Mouse (Mus musculus): ENCODE results near the gene Plxna2. TPM values are rescaled to one million over a fixed set of nuclear protein-coding genes. Genes with fewer than 3 reads are reported as not detected.
A peak's percentile ranks its signal among the peaks of the same experiment; 100 is the strongest.

Plxna2 gene
- polyA plus RNA-seq, 1 experiment from 2014 or later: 19.0 TPM

- 82% methylated on average over 3 of the region's 3 CpGs for WGBS
- ATAC-seq (replicated peaks; ENCODE audit: low FRiP score) (no peak), DNase-seq (ENCODE audit: low spot score) (no peak)
- Histone ChIP-seq H3K4me1 (replicated peaks; ENCODE audit: control insufficient read depth, insufficient read depth, low read length) (no peaks in the 10 kb centered on the region), H3K4me3 (ENCODE audit: low read depth, low read length) (no peak overlapping the region), H3K27ac (ENCODE audit: low read depth, low read length) (no peak overlapping the region), H3K9me3 (ENCODE audit: control insufficient read depth, low read length) (no peaks in the 10 kb centered on the region), H3K36me3 (ENCODE audit: control insufficient read depth, insufficient read depth, low read length) (no peaks in the 10 kb centered on the region), H3K9ac (ENCODE audit: low read length) (no peak overlapping the region), H3K27me3 (ENCODE audit: control insufficient read depth, insufficient read depth, low read length) (no peaks in the 10 kb centered on the region), H3K4me2 (ENCODE audit: low read depth, low read length, severe bottlenecking) (no peak overlapping the region)
Observed at GRCm38 (mm10) chr1:194795316-194795715, 177.3 kb downstream of the Plxna2 start.

- Histone ChIP-seq H3K27ac (ENCODE audit: low read depth, low read length) (no peak overlapping the region), H3K27me3 (ENCODE audit: control insufficient read depth, insufficient read depth, low read length) (no peaks in the 10 kb centered on the region), H3K4me1 (replicated peaks; ENCODE audit: control insufficient read depth, insufficient read depth, low read length) (no peaks in the 10 kb centered on the region), H3K4me3 (ENCODE audit: low read depth, low read length) (no peak overlapping the region), H3K9ac (ENCODE audit: low read length) (no peak overlapping the region), H3K36me3 (ENCODE audit: control insufficient read depth, insufficient read depth, low read length) (no peaks in the 10 kb centered on the region), H3K4me2 (ENCODE audit: low read depth, low read length, severe bottlenecking) (no peak overlapping the region), H3K9me3 (ENCODE audit: control insufficient read depth, low read length) (no peaks in the 10 kb centered on the region)
- 91% methylated on average over 1 of the region's 1 CpGs for WGBS
- ATAC-seq (replicated peaks; ENCODE audit: low FRiP score) (no peak), DNase-seq (ENCODE audit: low spot score) (no peak)
Observed at GRCm38 (mm10) chr1:194797843-194798242, 179.8 kb downstream of the Plxna2 start.

GRCm38 (mm10) chr1:194798511-194798910 lies 180.5 kb downstream of the Plxna2 start:
- Histone ChIP-seq H3K9ac (ENCODE audit: low read length) (no peak overlapping the region), H3K9me3 (ENCODE audit: control insufficient read depth, low read length) (no peaks in the 10 kb centered on the region), H3K4me1 (replicated peaks; ENCODE audit: control insufficient read depth, insufficient read depth, low read length) (no peaks in the 10 kb centered on the region), H3K27me3 (ENCODE audit: control insufficient read depth, insufficient read depth, low read length) (no peaks in the 10 kb centered on the region), H3K27ac (ENCODE audit: low read depth, low read length) (no peak overlapping the region), H3K4me2 (ENCODE audit: low read depth, low read length, severe bottlenecking) (no peak overlapping the region), H3K4me3 (ENCODE audit: low read depth, low read length) (no peak overlapping the region), H3K36me3 (ENCODE audit: control insufficient read depth, insufficient read depth, low read length) (no peaks in the 10 kb centered on the region)
- DNase-seq (ENCODE audit: low spot score) (no peak), ATAC-seq (replicated peaks; ENCODE audit: low FRiP score) (no peak)

GRCm38 (mm10) chr1:194808261-194808660 lies 190.2 kb downstream of the Plxna2 start:
- Histone ChIP-seq H3K4me2 (ENCODE audit: low read depth, low read length, severe bottlenecking) (no peak overlapping the region), H3K9ac (ENCODE audit: low read length) (no peak overlapping the region), H3K27me3 (ENCODE audit: control insufficient read depth, insufficient read depth, low read length) (no peaks in the 10 kb centered on the region), H3K9me3 (ENCODE audit: control insufficient read depth, low read length) (no peaks in the 10 kb centered on the region), H3K4me1 (replicated peaks; ENCODE audit: control insufficient read depth, insufficient read depth, low read length) (no peaks in the 10 kb centered on the region), H3K36me3 (ENCODE audit: control insufficient read depth, insufficient read depth, low read length) (no peaks in the 10 kb centered on the region; the same call in 1 of the 2 replicates), H3K4me3 (ENCODE audit: low read depth, low read length) (no peak overlapping the region), H3K27ac (ENCODE audit: low read depth, low read length) (no peak overlapping the region)
- no peak for ATAC-seq (replicated peaks; ENCODE audit: low FRiP score)
- no peak for DNase-seq (ENCODE audit: low spot score)

- H3K4me1 ChIP-seq (replicated peaks; ENCODE audit: control insufficient read depth, insufficient read depth, low read length): no peaks in the 10 kb centered on the region
- H3K4me3 ChIP-seq (ENCODE audit: low read depth, low read length): no peak overlapping the region
- H3K27me3 ChIP-seq (ENCODE audit: control insufficient read depth, insufficient read depth, low read length): no peaks in the 10 kb centered on the region
- H3K9me3 ChIP-seq (ENCODE audit: control insufficient read depth, low read length): no peaks in the 10 kb centered on the region
- H3K36me3 ChIP-seq (ENCODE audit: control insufficient read depth, insufficient read depth, low read length): no peaks in the 10 kb centered on the region; the same call in 1 of the 2 replicates
- DNase-seq (ENCODE audit: low spot score) (no peak), ATAC-seq (replicated peaks; ENCODE audit: low FRiP score) (no peak)
- H3K27ac ChIP-seq (ENCODE audit: low read depth, low read length): no peak overlapping the region
- no peak overlapping the region for H3K9ac ChIP-seq (ENCODE audit: low read length)
- H3K4me2 ChIP-seq (ENCODE audit: low read depth, low read length, severe bottlenecking): no peak overlapping the region
Observed at GRCm38 (mm10) chr1:194808681-194809080, 190.7 kb downstream of the Plxna2 start.

- H3K4me2 ChIP-seq (ENCODE audit: low read depth, low read length, severe bottlenecking): no peak overlapping the region
- no peaks in the 10 kb centered on the region for H3K4me1 ChIP-seq (replicated peaks; ENCODE audit: control insufficient read depth, insufficient read depth, low read length)
- no peaks in the 10 kb centered on the region for H3K9me3 ChIP-seq (ENCODE audit: control insufficient read depth, low read length)
- H3K27ac ChIP-seq (ENCODE audit: low read depth, low read length): no peak overlapping the region
- no peak overlapping the region for H3K4me3 ChIP-seq (ENCODE audit: low read depth, low read length)
- H3K9ac ChIP-seq (ENCODE audit: low read length): no peak overlapping the region
- no peaks in the 10 kb centered on the region for H3K27me3 ChIP-seq (ENCODE audit: control insufficient read depth, insufficient read depth, low read length)
- ATAC-seq (replicated peaks; ENCODE audit: low FRiP score) (no peak), DNase-seq (ENCODE audit: low spot score) (no peak)
- no peaks in the 10 kb centered on the region; the same call in 1 of the 2 replicates for H3K36me3 ChIP-seq (ENCODE audit: control insufficient read depth, insufficient read depth, low read length)
Observed at GRCm38 (mm10) chr1:194809600-194809999, 191.6 kb downstream of the Plxna2 start.

GRCm38 (mm10) chr1:194814187-194814586 lies 196.2 kb downstream of the Plxna2 start:
- Histone ChIP-seq H3K36me3 (ENCODE audit: control insufficient read depth, insufficient read depth, low read length) (no peaks in the 10 kb centered on the region; the same call in 1 of the 2 replicates), H3K9ac (ENCODE audit: low read length) (no peak overlapping the region), H3K9me3 (ENCODE audit: control insufficient read depth, low read length) (no peaks in the 10 kb centered on the region), H3K27ac (ENCODE audit: low read depth, low read length) (no peak overlapping the region), H3K4me3 (ENCODE audit: low read depth, low read length) (no peak overlapping the region), H3K4me2 (ENCODE audit: low read depth, low read length, severe bottlenecking) (no peak overlapping the region), H3K4me1 (replicated peaks; ENCODE audit: control insufficient read depth, insufficient read depth, low read length) (no peaks in the 10 kb centered on the region), H3K27me3 (ENCODE audit: control insufficient read depth, insufficient read depth, low read length) (no peaks in the 10 kb centered on the region)
- 91% methylated on average over 5 of the region's 5 CpGs for WGBS
- DNase-seq (ENCODE audit: low spot score) (no peak), ATAC-seq (replicated peaks; ENCODE audit: low FRiP score) (no peak)

- Histone ChIP-seq H3K36me3 (ENCODE audit: control insufficient read depth, insufficient read depth, low read length) (no peaks in the 10 kb centered on the region), H3K9ac (ENCODE audit: low read length) (no peak overlapping the region), H3K27ac (ENCODE audit: low read depth, low read length) (no peak overlapping the region), H3K27me3 (ENCODE audit: control insufficient read depth, insufficient read depth, low read length) (no peaks in the 10 kb centered on the region), H3K4me1 (replicated peaks; ENCODE audit: control insufficient read depth, insufficient read depth, low read length) (no peaks in the 10 kb centered on the region), H3K9me3 (ENCODE audit: control insufficient read depth, low read length) (no peaks in the 10 kb centered on the region), H3K4me2 (ENCODE audit: low read depth, low read length, severe bottlenecking) (no peak overlapping the region), H3K4me3 (ENCODE audit: low read depth, low read length) (no peak overlapping the region)
- no peak for ATAC-seq (replicated peaks; ENCODE audit: low FRiP score)
- WGBS: 66% methylated on average over 1 of the region's 1 CpGs
- DNase-seq (ENCODE audit: low spot score): no peak
Observed at GRCm38 (mm10) chr1:194815547-194815946, 197.5 kb downstream of the Plxna2 start.

- Histone ChIP-seq H3K9me3 (ENCODE audit: control insufficient read depth, low read length) (no peaks in the 10 kb centered on the region), H3K27ac (ENCODE audit: low read depth, low read length) (no peak overlapping the region), H3K4me3 (ENCODE audit: low read depth, low read length) (no peak overlapping the region), H3K9ac (ENCODE audit: low read length) (no peak overlapping the region), H3K36me3 (ENCODE audit: control insufficient read depth, insufficient read depth, low read length) (no peaks in the 10 kb centered on the region), H3K4me1 (replicated peaks; ENCODE audit: control insufficient read depth, insufficient read depth, low read length) (no peaks in the 10 kb centered on the region), H3K27me3 (ENCODE audit: control insufficient read depth, insufficient read depth, low read length) (no peaks in the 10 kb centered on the region), H3K4me2 (ENCODE audit: low read depth, low read length, severe bottlenecking) (no peak overlapping the region)
- peak; percentile 74 for DNase-seq (ENCODE audit: low spot score)
- peak; percentile 92 for ATAC-seq (replicated peaks; ENCODE audit: low FRiP score)
- WGBS: 26% methylated on average over 2 of the region's 2 CpGs
Observed at GRCm38 (mm10) chr1:194816913-194817312, 198.9 kb downstream of the Plxna2 start.
